Mouse (Mus musculus): ENCODE data around the gene Pnma1. TPM values are rescaled to one million over a fixed set of nuclear protein-coding genes. Genes with fewer than 3 reads are reported as not detected.

Pnma1 gene
- polyA plus RNA-seq, 1 experiment from 2014 or later, result 0.49 TPM

DNA sequence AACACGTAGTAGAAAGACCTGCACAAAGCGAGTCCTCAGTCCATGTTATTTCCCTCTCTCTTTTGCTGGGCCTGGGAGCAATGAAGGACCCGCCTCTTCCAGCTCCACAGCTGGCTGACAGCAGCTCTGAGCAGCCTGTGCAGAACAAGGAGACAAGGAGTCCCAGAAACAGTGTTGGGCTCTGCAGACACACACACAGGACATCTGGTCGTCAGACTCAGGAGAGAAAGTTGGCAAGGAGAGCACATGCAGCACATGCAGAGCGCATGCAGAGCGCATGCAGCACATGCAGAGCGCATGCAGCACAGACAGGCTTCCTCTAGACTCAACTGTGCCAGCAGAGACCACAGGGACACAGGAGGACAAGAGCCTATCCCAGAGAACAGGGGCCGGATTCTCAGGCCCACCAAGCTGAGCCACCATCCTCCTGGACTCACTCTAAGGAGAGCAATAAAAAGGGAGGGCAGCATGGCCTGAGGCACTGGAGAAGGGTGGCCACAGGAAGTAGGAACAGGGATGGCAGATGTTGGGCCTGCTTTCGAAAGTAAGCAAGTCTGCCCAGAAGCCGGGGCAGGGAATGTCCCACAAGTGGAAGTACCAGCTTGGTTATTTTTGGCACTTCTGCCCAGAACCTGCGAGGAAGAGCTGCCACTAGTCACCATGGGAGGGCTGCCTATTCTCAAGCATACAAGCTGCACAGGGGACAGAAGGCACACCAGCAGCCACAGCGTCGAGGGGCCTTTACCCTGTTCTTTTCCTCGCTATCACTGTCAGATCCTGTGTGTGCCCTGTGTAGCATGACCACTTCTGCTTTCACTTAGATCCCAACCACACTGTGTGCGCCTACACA is 39.7 kb upstream of the Pnma1 start:
- Histone ChIP-seq H3K27ac (replicated peaks) (peak overlapping the region; percentile 72), H3K4me1 (replicated peaks; ENCODE audit: control insufficient read depth, insufficient read depth) (peaks cover 34% of the 10 kb centered on the region), H3K36me3 (ENCODE audit: control insufficient read depth, insufficient read depth, low read length) (no peaks in the 10 kb centered on the region), H3K27me3 (ENCODE audit: control insufficient read depth, insufficient read depth, low read length) (no peaks in the 10 kb centered on the region), H3K4me3 (ENCODE audit: low read depth, low read length) (no peak overlapping the region), H3K4me2 (replicated peaks; ENCODE audit: low read depth) (peak overlapping the region; percentile 12; the same call in 1 of the 2 replicates), H3K9ac (ENCODE audit: low read length) (0 out of 2 replicates have a peak overlapping the region, but pooled peaks have one; percentile 13), H3K9me3 (ENCODE audit: control insufficient read depth, low read length) (no peaks in the 10 kb centered on the region)
- DNase-seq (ENCODE audit: low spot score), result no peak
- no peak for TF ChIP-seq EP300 (optimal IDR thresholded peaks at IDR 0.05)
- TF ChIP-seq CTCF (IDR thresholded peaks at IDR 0.05; ENCODE audit: low read depth), result no peak
- ATAC-seq (ENCODE audit: low FRiP score, low TSS enrichment), result no peak
- WGBS, result 51% methylated on average over 15 of the region's 15 CpGs

DNA sequence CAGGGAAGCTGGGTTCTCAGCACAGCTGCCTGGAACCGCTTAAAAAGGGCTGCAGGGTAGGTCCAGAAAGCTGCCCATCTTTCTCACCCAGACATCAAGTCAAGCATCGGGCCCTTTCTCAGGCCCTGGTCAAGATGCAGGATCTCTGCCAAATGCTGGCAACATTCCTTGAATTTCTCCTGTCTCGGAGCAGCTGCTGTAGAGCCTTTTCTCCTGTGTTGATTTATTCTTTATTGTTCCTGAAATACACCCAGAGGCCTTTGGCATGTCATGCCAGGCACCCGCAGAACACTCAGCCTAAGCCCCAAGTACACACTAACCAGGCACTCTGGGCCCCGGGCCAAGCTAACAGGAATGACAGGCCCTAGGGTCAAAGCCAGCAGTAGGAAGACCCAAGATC is 38.7 kb upstream of the Pnma1 start:
- Histone ChIP-seq H3K4me3 (ENCODE audit: low read depth, low read length) (no peak overlapping the region), H3K9me3 (ENCODE audit: control insufficient read depth, low read length) (no peaks in the 10 kb centered on the region), H3K27me3 (ENCODE audit: control insufficient read depth, insufficient read depth, low read length) (no peaks in the 10 kb centered on the region), H3K27ac (replicated peaks) (peak overlapping the region; percentile 72), H3K36me3 (ENCODE audit: control insufficient read depth, insufficient read depth, low read length) (no peaks in the 10 kb centered on the region), H3K4me1 (replicated peaks; ENCODE audit: control insufficient read depth, insufficient read depth) (peaks cover 31% of the 10 kb centered on the region), H3K9ac (ENCODE audit: low read length) (no peak overlapping the region), H3K4me2 (replicated peaks; ENCODE audit: low read depth) (no peak overlapping the region)
- ATAC-seq (ENCODE audit: low FRiP score, low TSS enrichment) (no peak; the same call in 1 of the 2 replicates), DNase-seq (ENCODE audit: low spot score) (peak; percentile 72)
- TF ChIP-seq EP300 (optimal IDR thresholded peaks at IDR 0.05) (no peak), CTCF (IDR thresholded peaks at IDR 0.05; ENCODE audit: low read depth) (no peak)
- WGBS, result 27% methylated on average over 5 of the region's 5 CpGs

DNA sequence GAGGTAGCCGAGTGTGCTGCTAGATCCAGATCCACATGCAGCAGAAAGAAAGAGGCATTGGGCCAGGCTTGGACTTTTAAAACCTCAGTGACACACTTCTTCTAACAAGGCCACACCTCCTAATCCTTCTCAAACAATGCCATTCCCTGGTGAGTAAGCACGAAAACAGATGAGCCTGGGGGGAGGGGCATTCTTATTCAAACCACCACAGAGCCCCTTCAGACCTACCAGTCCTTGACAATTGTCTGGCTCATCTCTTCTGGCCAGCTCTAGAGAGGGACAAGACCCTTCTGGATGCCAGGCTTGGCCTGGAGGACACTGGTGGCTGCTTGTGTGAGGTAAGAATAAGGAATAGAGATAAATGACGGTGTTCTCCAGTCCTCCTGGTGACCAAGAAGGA is 38.2 kb upstream of the Pnma1 start:
- peaks cover 32% of the 10 kb centered on the region for H3K4me1 ChIP-seq (replicated peaks; ENCODE audit: control insufficient read depth, insufficient read depth)
- 66% methylated on average over 3 of the region's 3 CpGs for WGBS
- H3K4me2 ChIP-seq (replicated peaks; ENCODE audit: low read depth), result no peak overlapping the region
- H3K9ac ChIP-seq (ENCODE audit: low read length), result no peak overlapping the region
- peak overlapping the region; percentile 72; the same call in 1 of the 2 replicates for H3K27ac ChIP-seq (replicated peaks)
- TF ChIP-seq EP300 (optimal IDR thresholded peaks at IDR 0.05) (no peak), CTCF (IDR thresholded peaks at IDR 0.05; ENCODE audit: low read depth) (no peak)
- DNase-seq (ENCODE audit: low spot score) (no peak), ATAC-seq (ENCODE audit: low FRiP score, low TSS enrichment) (no peak)
- H3K36me3 ChIP-seq (ENCODE audit: control insufficient read depth, insufficient read depth, low read length), result no peaks in the 10 kb centered on the region
- H3K27me3 ChIP-seq (ENCODE audit: control insufficient read depth, insufficient read depth, low read length), result no peaks in the 10 kb centered on the region
- H3K4me3 ChIP-seq (ENCODE audit: low read depth, low read length), result no peak overlapping the region
- H3K9me3 ChIP-seq (ENCODE audit: control insufficient read depth, low read length), result no peaks in the 10 kb centered on the region

DNA sequence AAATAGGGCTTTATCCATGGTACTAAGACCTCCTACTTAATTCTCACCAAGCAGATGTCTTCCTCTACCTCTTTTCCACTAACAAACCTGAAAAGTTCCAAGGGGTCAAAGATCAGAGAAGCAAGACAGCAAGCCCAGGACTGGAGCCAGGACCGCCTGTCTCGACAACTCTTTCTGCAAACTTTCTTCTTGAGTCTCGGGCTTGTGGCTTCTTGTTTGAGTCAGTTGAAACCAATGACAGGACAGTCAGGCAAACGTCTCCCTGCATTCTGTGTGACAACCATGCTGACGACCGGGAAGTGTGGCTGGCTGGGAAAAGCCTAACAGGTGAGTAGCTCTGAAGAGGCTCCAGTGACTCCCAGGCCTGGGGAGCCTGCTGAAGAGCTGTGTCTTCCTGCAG is 37.3 kb upstream of the Pnma1 start:
- ATAC-seq (ENCODE audit: low FRiP score, low TSS enrichment), result no peak
- H3K9ac ChIP-seq (ENCODE audit: low read length), result no peak overlapping the region
- 0 out of 2 replicates have a peak overlapping the region, but pooled peaks have one; percentile 31 for H3K27ac ChIP-seq (replicated peaks)
- WGBS, result 50% methylated on average over 6 of the region's 6 CpGs
- H3K9me3 ChIP-seq (ENCODE audit: control insufficient read depth, low read length), result no peaks in the 10 kb centered on the region
- H3K27me3 ChIP-seq (ENCODE audit: control insufficient read depth, insufficient read depth, low read length), result no peaks in the 10 kb centered on the region
- no peak for DNase-seq (ENCODE audit: low spot score)
- no peak for TF ChIP-seq CTCF (IDR thresholded peaks at IDR 0.05; ENCODE audit: low read depth)
- no peak for TF ChIP-seq EP300 (optimal IDR thresholded peaks at IDR 0.05)
- H3K4me2 ChIP-seq (replicated peaks; ENCODE audit: low read depth), result no peak overlapping the region
- H3K36me3 ChIP-seq (ENCODE audit: control insufficient read depth, insufficient read depth, low read length), result no peaks in the 10 kb centered on the region
- H3K4me3 ChIP-seq (ENCODE audit: low read depth, low read length), result no peak overlapping the region
- peaks cover 38% of the 10 kb centered on the region for H3K4me1 ChIP-seq (replicated peaks; ENCODE audit: control insufficient read depth, insufficient read depth)

DNA sequence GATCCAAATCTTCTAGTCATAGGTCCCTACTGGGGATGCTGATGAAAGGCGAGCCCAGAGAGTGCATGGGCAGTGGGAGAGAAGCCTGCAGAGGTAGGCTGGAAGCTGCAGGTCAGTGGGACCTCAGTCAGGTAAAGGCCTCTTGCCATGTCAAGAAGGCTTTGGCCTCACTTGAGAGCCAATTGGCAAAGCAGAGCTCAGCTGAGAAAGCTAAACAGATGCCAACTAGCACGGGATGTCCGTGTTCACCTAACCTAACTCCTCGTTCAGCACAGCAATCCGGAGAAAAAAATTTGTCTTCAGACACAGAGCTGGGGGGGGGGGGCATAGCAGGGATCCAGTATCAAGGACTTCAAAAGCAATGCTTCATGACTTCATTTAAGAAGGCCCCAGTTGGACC is 36.7 kb upstream of the Pnma1 start:
- Histone ChIP-seq H3K36me3 (ENCODE audit: control insufficient read depth, insufficient read depth, low read length) (no peaks in the 10 kb centered on the region), H3K4me1 (replicated peaks; ENCODE audit: control insufficient read depth, insufficient read depth) (peaks cover 41% of the 10 kb centered on the region), H3K27me3 (ENCODE audit: control insufficient read depth, insufficient read depth, low read length) (no peaks in the 10 kb centered on the region), H3K27ac (replicated peaks) (no peak overlapping the region; the same call in 1 of the 2 replicates), H3K4me2 (replicated peaks; ENCODE audit: low read depth) (no peak overlapping the region), H3K9ac (ENCODE audit: low read length) (no peak overlapping the region), H3K9me3 (ENCODE audit: control insufficient read depth, low read length) (no peaks in the 10 kb centered on the region), H3K4me3 (ENCODE audit: low read depth, low read length) (no peak overlapping the region)
- ATAC-seq (ENCODE audit: low FRiP score, low TSS enrichment) (no peak), DNase-seq (ENCODE audit: low spot score) (no peak)
- 65% methylated on average over 5 of the region's 5 CpGs for WGBS
- TF ChIP-seq EP300 (optimal IDR thresholded peaks at IDR 0.05), result no peak
- TF ChIP-seq CTCF (IDR thresholded peaks at IDR 0.05; ENCODE audit: low read depth), result no peak

DNA sequence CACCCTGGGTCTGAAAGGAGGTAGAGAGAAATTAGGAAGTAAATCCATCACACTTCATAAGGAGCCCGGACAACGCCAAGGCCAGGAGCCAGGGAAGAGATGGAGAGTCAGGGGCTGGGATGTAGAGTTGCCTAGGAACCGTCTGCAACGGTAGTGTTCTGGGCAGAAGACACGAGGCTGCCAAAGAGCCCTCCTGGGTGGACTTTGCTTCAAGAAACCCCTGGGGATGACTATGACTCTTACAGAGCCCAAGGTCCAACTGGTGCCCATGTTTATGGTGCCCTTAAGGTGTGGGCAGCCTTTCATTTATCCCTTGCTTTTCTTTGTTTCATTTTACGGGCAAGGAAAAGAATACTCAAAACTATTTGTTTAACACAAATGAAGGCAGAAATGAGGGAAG is 33.7 kb upstream of the Pnma1 start:
- Histone ChIP-seq H3K36me3 (ENCODE audit: control insufficient read depth, insufficient read depth, low read length) (no peaks in the 10 kb centered on the region), H3K4me1 (replicated peaks; ENCODE audit: control insufficient read depth, insufficient read depth) (peaks cover 36% of the 10 kb centered on the region), H3K4me3 (ENCODE audit: low read depth, low read length) (no peak overlapping the region), H3K27ac (replicated peaks) (no peak overlapping the region), H3K4me2 (replicated peaks; ENCODE audit: low read depth) (no peak overlapping the region), H3K9ac (ENCODE audit: low read length) (no peak overlapping the region), H3K9me3 (ENCODE audit: control insufficient read depth, low read length) (no peaks in the 10 kb centered on the region), H3K27me3 (ENCODE audit: control insufficient read depth, insufficient read depth, low read length) (no peaks in the 10 kb centered on the region)
- ATAC-seq (ENCODE audit: low FRiP score, low TSS enrichment) (no peak), DNase-seq (ENCODE audit: low spot score) (no peak)
- 57% methylated on average over 6 of the region's 6 CpGs for WGBS
- TF ChIP-seq EP300 (optimal IDR thresholded peaks at IDR 0.05) (no peak), CTCF (IDR thresholded peaks at IDR 0.05; ENCODE audit: low read depth) (no peak)

All from stomach, postnatal 0 days (tissue).